Mouse (Mus musculus): ENCODE measurements around the gene Dydc2. TPM values are rescaled to one million over a fixed set of nuclear protein-coding genes. Genes with fewer than 3 reads are reported as not detected.

Gene Dydc2
- polyA plus RNA-seq, 1 experiment = not detected

DNA sequence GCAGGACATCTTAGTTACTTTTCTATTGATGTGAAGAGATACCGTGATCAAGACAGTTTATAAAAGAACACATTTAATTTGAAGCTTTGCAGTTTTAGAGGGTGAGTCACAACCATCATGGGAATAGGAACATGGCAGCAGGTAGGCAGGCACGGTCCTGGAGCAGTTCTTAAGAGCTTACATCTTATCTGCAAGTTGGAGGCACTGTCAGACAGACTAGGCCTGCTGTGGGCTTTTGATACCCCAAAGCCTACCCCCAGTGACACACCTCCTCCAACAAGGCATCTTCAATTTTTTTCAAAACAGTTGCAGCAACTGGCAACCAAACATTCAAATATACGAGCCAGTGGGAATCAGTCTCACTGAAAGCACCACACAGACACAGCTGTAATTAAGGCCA lies 1.3 kb upstream of the Dydc2 start:
- TF ChIP-seq GATA1 (IDR thresholded peaks at IDR 0.05; ENCODE audit: low read length) = no peak

GRCm38 (mm10) chr14:41066416-41066815 lies 2.6 kb downstream of the Dydc2 start:
- no peak for TF ChIP-seq GATA1 (IDR thresholded peaks at IDR 0.05; ENCODE audit: low read length)

DNA sequence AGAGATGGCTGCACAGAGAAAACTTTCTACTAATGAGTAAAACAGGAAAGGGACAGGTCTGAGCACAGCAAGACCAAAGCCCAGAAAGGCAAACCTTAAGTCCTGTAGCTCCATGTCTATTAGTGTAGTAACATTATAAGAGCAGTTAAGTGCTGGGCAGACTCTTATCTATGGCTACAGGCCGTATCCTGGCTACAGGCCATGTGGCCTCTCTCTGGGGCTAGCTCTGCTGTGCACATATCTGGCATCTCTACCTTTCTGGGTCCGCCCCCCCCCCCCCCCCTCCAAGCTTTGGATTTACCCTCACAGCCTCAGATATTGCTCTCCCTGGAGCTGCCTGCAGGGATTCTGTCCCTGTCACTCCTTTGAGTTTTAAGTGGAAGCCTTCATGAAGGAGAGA lies 3.8 kb downstream of the Dydc2 start:
- no peak for TF ChIP-seq GATA1 (IDR thresholded peaks at IDR 0.05; ENCODE audit: low read length)

DNA sequence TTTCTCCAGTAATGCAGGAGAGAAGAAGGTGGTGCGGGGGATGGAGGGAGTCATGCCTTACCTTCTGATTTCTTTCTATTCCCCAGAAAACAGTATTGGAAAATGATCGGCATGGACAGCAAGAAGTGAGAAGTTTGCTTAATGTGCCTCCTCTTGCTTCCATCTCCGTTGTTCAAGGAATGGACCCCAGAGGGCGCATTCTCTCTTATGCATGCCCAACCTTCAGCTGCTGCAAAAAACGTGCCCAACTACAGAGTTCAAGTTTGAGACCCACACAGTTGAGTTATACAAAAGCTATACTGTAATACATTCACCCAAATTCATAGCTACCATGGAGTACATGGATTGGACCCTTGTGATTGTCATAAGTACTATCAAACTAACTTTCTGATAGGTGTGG lies 16.5 kb downstream of the Dydc2 start:
- TF ChIP-seq GATA1 (IDR thresholded peaks at IDR 0.05; ENCODE audit: low read length) = no peak

GRCm38 (mm10) chr14:41050471-41050870 lies 18.5 kb downstream of the Dydc2 start:
- no peak for TF ChIP-seq GATA1 (IDR thresholded peaks at IDR 0.05; ENCODE audit: low read length)

DNA sequence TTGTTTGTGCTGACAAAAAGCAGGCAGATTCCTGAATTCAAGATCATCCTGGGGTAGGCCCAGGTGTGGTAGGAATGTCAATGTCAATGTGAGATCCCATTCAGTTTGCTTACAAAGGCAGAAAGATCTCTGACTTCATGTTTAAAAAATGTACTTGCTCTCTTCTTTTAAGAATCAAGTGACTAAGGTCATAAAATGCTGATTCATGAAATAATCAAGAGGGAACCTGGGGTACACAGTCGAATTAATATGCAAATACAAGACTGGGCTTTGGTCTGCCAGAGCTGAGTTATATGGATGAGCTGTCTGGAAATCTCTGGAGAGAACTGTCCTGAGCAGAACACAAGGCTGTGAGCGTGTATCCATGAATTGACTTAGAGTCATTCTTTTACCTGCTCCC lies 21.6 kb downstream of the Dydc2 start:
- no peak for TF ChIP-seq GATA1 (IDR thresholded peaks at IDR 0.05; ENCODE audit: low read length)

DNA sequence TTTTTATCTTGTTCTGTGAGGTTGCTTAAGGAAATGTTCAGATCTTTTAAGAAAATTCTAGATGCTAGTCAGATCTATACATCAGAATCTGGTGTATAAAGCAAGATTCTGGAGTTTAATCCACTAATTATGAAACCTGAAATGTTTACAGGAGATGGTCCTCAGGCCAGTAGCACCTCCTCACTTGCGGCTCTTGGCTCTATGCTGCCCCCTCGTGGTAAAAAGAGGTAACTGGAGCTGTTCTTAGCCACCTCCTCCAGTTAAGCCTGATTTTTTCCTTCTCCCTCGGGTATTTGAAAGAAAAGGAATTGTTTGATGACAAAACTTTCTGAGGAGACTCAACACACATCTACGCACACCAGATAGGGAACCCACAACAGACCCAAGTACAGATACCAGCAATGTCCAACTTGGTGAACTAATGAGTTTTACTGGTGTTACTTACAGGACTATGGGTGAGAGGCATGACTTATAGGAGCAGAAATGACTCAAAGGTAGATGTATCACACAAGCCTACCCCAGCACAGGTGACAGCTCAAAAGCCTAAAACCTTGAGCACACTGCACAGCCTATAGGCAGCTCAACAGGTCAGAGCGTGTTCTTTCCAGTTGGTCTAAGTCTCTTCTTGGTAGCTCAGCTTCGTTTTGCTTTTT lies 33.7 kb downstream of the Dydc2 start:
- TF ChIP-seq GATA1 (IDR thresholded peaks at IDR 0.05; ENCODE audit: low read length) = no peak

GRCm38 (mm10) chr14:41033135-41034110 lies 35.6 kb downstream of the Dydc2 start:
- TF ChIP-seq GATA1 (IDR thresholded peaks at IDR 0.05; ENCODE audit: low read length) = no peak

GRCm38 (mm10) chr14:41030989-41031513 lies 38.0 kb downstream of the Dydc2 start:
- no peak for TF ChIP-seq GATA1 (IDR thresholded peaks at IDR 0.05; ENCODE audit: low read length)

DNA sequence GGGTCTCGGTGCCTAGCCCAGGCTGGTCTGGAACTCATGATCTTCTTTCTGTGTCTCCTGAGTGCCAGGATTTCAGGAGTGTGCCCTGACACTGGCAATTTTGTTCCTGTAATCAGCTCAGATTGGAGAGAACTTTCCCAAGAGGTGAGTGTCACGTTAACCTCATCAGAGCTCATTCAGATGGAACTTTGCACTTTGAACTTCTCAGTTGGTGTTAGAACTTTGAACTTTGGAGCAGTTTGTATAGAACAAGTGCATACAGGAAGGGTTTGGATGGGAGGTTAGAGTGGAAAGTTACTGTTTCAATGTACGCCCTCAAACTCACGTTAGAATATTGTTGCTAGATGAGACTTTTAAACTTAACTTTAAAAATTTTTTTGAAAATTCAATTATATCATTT lies 39.7 kb downstream of the Dydc2 start:
- TF ChIP-seq GATA1 (IDR thresholded peaks at IDR 0.05; ENCODE audit: low read length) = no peak

- peak; percentile 89 for TF ChIP-seq GATA1 (IDR thresholded peaks at IDR 0.05; ENCODE audit: low read length)
Measured at GRCm38 (mm10) chr14:41025594-41026284, 43.3 kb downstream of the Dydc2 start.

DNA sequence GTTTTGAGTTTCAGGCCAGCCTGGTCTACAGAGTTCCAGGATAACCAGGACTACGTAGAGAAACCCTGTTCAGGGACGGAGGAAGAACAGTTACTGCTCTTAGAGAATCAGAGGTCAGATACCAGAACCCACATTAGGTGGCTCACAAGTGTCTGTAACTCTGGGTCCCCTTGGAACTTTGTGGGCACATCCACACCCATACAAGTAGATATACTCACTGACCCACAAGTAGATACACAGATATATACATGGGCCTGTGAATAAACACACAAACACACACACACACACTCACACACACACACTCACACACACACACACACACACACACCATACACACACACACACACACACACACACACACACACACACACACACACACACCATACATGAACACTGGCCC lies 43.9 kb downstream of the Dydc2 start:
- TF ChIP-seq GATA1 (IDR thresholded peaks at IDR 0.05; ENCODE audit: low read length) = no peak

- TF ChIP-seq GATA1 (IDR thresholded peaks at IDR 0.05; ENCODE audit: low read length) = no peak
Measured at GRCm38 (mm10) chr14:41021246-41021645, 47.8 kb downstream of the Dydc2 start.

DNA sequence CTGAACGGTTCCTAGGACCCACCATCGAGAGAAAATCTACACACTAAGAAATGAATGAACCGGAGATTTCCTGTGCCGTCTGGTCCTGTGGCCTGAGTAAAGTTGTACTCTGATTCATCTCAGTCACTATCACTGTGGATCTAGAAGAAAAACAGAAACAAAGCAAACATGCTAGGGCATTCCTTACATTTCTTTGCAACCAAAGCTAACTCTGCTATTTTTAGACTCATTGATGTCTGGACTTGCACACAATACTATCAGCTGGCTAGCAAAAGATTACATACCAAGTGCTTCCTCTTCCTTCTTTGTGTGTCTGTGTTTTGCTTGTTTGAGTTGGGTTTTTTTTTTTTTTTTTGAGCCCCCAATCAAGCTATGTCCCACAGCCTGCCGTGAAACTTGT lies 51.5 kb downstream of the Dydc2 start:
- TF ChIP-seq GATA1 (IDR thresholded peaks at IDR 0.05; ENCODE audit: low read length) = no peak

- TF ChIP-seq GATA1 (IDR thresholded peaks at IDR 0.05; ENCODE audit: low read length) = no peak
Measured at GRCm38 (mm10) chr14:41014701-41015240, 54.2 kb downstream of the Dydc2 start.
